Mouse (Mus musculus) heart, embryonic 15.5 days (tissue): ENCODE data around the gene Ces2h. TPM values are rescaled to one million over a fixed set of nuclear protein-coding genes. Genes with fewer than 3 reads are reported as not detected.
"Not testable (repeated sequence)": the region's sequence is repeated elsewhere in the genome, so short reads cannot be mapped to it uniquely, and the experiment has no call there.

Experiments
- ATAC-seq: fragments of 200-750 bp; cut with Nextera tagmentation; replicated peaks from 2 replicates; pipeline ENCODE4 v1.8.0; 2017; ENCODE audit warnings: low read depth, moderate TSS enrichment; ENCODE audit not compliant: insufficient number of reproducible peaks, insufficient read depth, low FRiP score
- H3K27ac ChIP-seq: fragments of 300-500 bp; sonication (generic); 2 replicates; pipeline ENCODE4 v1.5.1; 2015; ENCODE audit warnings: mild to moderate bottlenecking, inconsistent platforms
- H3K27me3 ChIP-seq: fragments of 300-500 bp; sonication (generic); 2 replicates; pipeline ENCODE4 v1.6.1; 2015; ENCODE audit warnings: inconsistent platforms
- H3K36me3 ChIP-seq: fragments of 300-500 bp; sonication (generic); 2 replicates; pipeline ENCODE4 v1.6.1; 2015; ENCODE audit warnings: mild to moderate bottlenecking, inconsistent platforms
- H3K4me1 ChIP-seq: fragments of 300-500 bp; sonication (generic); replicated peaks from 2 replicates; pipeline ENCODE4 v1.6.1; 2015; ENCODE audit warnings: inconsistent platforms
- H3K4me2 ChIP-seq: fragments of 300-500 bp; sonication (generic); 2 replicates; pipeline ENCODE4 v1.6.1; 2015; ENCODE audit warnings: inconsistent platforms, mild to moderate bottlenecking, moderate library complexity
- H3K4me3 ChIP-seq: fragments of 300-500 bp; sonication (generic); 2 replicates; pipeline ENCODE4 v1.5.1; 2015; ENCODE audit warnings: mild to moderate bottlenecking, inconsistent platforms
- H3K9ac ChIP-seq: fragments of 300-500 bp; sonication (generic); 2 replicates; pipeline ENCODE4 v1.6.1; 2015; ENCODE audit warnings: mild to moderate bottlenecking, inconsistent platforms
- H3K9me3 ChIP-seq: fragments of 300-500 bp; sonication (generic); replicated peaks from 2 replicates; pipeline ENCODE4 v1.6.1; 2016; ENCODE audit warnings: inconsistent platforms
- WGBS: fragments of 180-500 bp; shearing (Covaris S2); methylation state at CpG from one replicate; pipeline ENCODE4 v1.1.7; 2015; ENCODE audit warnings: mixed read lengths; 5-methylcytosine and 5-hydroxymethylcytosine counted together
- polyA plus RNA-seq: library from polyadenylated mRNA; unstranded; fragments of >200 nt; fragmentation: Nextera tagmentation; extraction: Ambion mirVana; gene quantifications from 2 replicates; pipeline ENCODE4 v1.2.1, GENCODE M21; 2015

The Ces2h gene
- polyA plus RNA-seq, 1 experiment from 2014 or later = not detected

DNA sequence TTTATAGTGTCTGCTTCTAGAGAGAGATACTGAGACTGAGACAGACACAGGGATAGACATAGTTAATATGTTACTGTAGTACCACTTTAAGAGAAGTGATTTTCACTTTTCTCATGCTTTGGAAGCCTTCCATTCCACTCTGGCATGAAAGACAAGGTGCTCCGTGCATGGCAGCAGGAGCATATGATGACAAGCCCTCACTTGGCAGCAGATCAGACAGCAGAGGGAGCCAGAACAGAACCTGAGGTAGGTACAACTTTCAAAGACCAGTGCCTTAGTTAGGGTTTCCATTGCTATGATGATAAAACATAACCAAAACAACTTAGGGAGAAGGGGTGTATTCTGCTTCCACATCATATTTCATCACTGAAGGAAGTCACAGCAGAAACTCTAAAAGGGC is 22.4 kb downstream of the Ces2h start:
- ATAC-seq = no peak
- Histone ChIP-seq H3K36me3 (no peaks in the 10 kb centered on the region), H3K27me3 (no peaks in the 10 kb centered on the region), H3K9me3 (no peaks in the 10 kb centered on the region), H3K4me1 (no peaks in the 10 kb centered on the region), H3K4me2 (no peak overlapping the region), H3K27ac (no peak overlapping the region), H3K4me3 (no peak overlapping the region), H3K9ac (no peak overlapping the region)
- WGBS = 37% methylated on average over 1 of the region's 1 CpGs

DNA sequence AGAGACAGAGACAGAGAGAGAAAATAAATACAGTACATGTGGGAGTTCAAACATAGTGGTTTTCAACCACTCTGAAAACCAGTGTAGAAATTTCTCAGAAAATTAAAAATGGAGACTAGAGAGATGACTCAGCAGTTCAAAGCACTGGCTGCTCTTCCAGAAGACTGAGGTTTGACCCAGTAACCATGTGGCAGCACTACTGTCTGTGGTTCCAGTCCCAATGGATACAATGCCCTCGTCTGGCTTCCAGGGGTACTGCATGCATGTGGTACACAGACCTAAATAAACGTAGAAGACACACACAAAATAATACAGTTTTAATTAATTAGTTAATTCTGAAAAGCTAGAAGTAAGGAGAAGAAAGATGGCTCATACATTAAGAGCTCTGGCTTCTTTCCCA is 24.4 kb downstream of the Ces2h start:
- ATAC-seq = no peak
- H3K9ac ChIP-seq = no peak overlapping the region
- no peak overlapping the region for H3K27ac ChIP-seq
- no peaks in the 10 kb centered on the region for H3K4me1 ChIP-seq
- H3K27me3 ChIP-seq = no peaks in the 10 kb centered on the region
- no peaks in the 10 kb centered on the region for H3K9me3 ChIP-seq
- 59% methylated on average over 2 of the region's 2 CpGs for WGBS
- no peaks in the 10 kb centered on the region for H3K36me3 ChIP-seq
- no peak overlapping the region for H3K4me2 ChIP-seq
- H3K4me3 ChIP-seq = no peak overlapping the region

- H3K9me3 ChIP-seq = no peaks in the 10 kb centered on the region
- H3K27me3 ChIP-seq = no peaks in the 10 kb centered on the region
- H3K27ac ChIP-seq = no peak overlapping the region
- no peak overlapping the region for H3K9ac ChIP-seq
- 57% methylated on average over 1 of the region's 1 CpGs for WGBS
- no peak overlapping the region for H3K4me2 ChIP-seq
- H3K4me3 ChIP-seq = no peak overlapping the region
- H3K4me1 ChIP-seq = no peaks in the 10 kb centered on the region
- no peaks in the 10 kb centered on the region for H3K36me3 ChIP-seq
- no peak for ATAC-seq
Measured at GRCm38 (mm10) chr8:105043510-105043909, 42.9 kb downstream of the Ces2h start.

GRCm38 (mm10) chr8:105045824-105046401 is 45.3 kb downstream of the Ces2h start:
- whole genome bisulfite sequencing = 77% methylated on average over 3 of the region's 3 CpGs

DNA sequence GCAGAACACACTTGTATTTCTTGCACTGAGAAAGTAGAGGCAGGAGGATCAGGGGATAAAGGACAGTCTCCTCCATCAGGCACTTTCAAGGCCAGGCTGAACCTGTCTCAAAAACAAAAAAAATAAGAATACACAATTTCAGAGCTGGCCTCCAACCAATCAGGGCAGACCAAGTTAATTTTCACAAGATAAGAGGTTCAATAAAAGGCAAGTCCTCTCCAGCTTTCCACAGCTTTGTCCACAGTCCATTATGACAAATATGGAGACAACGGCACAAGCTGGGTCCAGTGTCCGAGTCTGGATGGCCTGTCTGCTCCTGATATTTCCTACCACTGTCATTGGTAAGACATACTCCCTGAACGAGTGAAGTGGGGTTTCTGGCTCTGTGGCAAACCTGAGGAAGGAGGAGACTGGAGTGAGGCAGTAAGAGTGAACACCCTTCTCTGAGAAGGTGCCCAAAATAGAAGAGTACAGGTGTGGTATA is 47.8 kb downstream of the Ces2h start, which contains the start of gene Ces3a:
Gene Ces3a (plus strand): TSS at position 231 of the 484 bp plus-strand sequence.
- WGBS = 66% methylated on average over 3 of the region's 3 CpGs
- Histone ChIP-seq H3K4me1 (no peaks in the 10 kb centered on the region), H3K36me3 (no peaks in the 10 kb centered on the region), H3K9ac (no peak within 1 kb of the TSS), H3K9me3 (no peaks in the 10 kb centered on the region), H3K27me3 (no peaks in the 10 kb centered on the region), H3K4me3 (no peak within 1 kb of the TSS), H3K4me2 (no peak within 1 kb of the TSS), H3K27ac (no peak within 1 kb of the TSS)
- ATAC-seq = no peak

More at GRCm38 (mm10) chr8:105045824-105046401, 45.3 kb downstream of the Ces2h start:
- H3K27ac ChIP-seq = no peak overlapping the region
- H3K36me3 ChIP-seq = no peaks in the 10 kb centered on the region
- H3K4me3 ChIP-seq = no peak overlapping the region
- no peaks in the 10 kb centered on the region for H3K27me3 ChIP-seq
- no peaks in the 10 kb centered on the region for H3K9me3 ChIP-seq
- H3K9ac ChIP-seq = no peak overlapping the region
- ATAC-seq = no peak
- H3K4me1 ChIP-seq = no peaks in the 10 kb centered on the region
- H3K4me2 ChIP-seq = no peak overlapping the region

DNA sequence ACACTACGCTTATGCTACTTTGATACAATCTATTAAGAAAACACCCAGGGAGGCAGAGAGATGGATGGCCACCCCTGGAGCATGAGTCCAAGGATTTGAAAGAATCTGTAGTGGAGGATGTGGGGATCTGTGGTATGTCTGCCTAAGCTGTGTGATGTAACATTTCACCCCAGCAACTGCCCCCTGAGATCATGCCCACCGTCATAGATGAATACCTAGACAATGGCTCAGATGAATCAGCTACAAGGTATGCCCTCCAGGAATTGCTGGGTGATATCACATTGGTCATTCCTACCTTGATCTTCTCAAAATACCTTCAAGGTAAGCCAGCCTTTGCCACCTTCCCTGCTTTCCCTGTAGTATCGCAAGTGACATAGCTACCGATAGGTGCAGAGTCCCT is 55.6 kb downstream of the Ces2h start:
- no peak overlapping the region for H3K9ac ChIP-seq
- no peaks in the 10 kb centered on the region for H3K4me1 ChIP-seq
- H3K36me3 ChIP-seq = no peaks in the 10 kb centered on the region
- no peaks in the 10 kb centered on the region for H3K27me3 ChIP-seq
- no peak overlapping the region for H3K4me3 ChIP-seq
- H3K4me2 ChIP-seq = no peak overlapping the region
- WGBS = 92% methylated on average over 4 of the region's 4 CpGs
- no peak overlapping the region for H3K27ac ChIP-seq
- H3K9me3 ChIP-seq = no peaks in the 10 kb centered on the region
- ATAC-seq = no peak

DNA sequence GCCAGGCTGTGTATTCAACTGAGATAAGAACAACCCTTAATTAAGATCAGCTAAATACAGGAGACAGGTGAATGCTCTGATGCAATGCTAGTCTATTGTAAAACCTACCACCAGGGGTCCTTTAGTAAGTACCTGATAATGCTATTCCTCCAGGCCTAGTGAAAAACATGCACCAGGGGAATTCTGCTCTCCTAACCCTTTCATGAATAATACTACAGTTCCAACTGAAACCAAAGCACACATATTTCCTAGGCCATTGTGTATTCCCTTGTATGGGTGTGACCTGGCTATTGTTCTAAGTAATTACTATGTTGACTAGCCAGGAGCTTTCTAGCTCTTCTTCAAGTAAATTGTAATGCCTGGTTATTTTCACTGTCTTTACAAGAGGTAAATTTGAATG is 59.4 kb downstream of the Ces2h start:
- no peak overlapping the region for H3K27ac ChIP-seq
- H3K27me3 ChIP-seq = no peaks in the 10 kb centered on the region
- no peak overlapping the region for H3K9ac ChIP-seq
- H3K4me3 ChIP-seq = no peak overlapping the region
- no peak overlapping the region for H3K4me2 ChIP-seq
- ATAC-seq = no peak
- no peaks in the 10 kb centered on the region for H3K9me3 ChIP-seq
- no peaks in the 10 kb centered on the region for H3K4me1 ChIP-seq
- no peaks in the 10 kb centered on the region for H3K36me3 ChIP-seq

DNA sequence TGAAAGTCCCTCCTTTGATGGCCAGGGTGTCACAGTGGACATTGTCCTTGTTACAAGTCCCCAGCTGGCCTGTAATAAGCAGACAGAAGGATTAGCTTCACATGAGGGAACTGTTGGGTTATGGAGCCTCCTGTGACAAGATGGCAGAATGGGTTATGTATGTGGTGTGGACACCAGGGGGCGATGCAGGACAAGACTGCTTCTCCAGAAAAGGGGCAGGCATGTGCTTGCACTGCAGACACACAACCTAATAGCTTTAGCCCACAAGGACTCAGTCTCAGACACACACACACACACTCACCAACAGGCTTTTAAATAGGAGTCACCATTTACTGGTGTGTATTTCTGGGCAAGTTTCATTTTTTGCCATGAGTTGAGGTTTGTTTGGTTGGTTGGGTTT is 66.1 kb downstream of the Ces2h start:
- WGBS = 0% methylated on average over 1 of the region's 1 CpGs
- no peak overlapping the region for H3K4me2 ChIP-seq
- H3K27me3 ChIP-seq = no peaks in the 10 kb centered on the region
- no peak for ATAC-seq
- H3K27ac ChIP-seq = no peak overlapping the region
- no peak overlapping the region for H3K9ac ChIP-seq
- no peaks in the 10 kb centered on the region for H3K36me3 ChIP-seq
- H3K4me3 ChIP-seq = no peak overlapping the region
- H3K4me1 ChIP-seq = no peaks in the 10 kb centered on the region
- H3K9me3 ChIP-seq = no peaks in the 10 kb centered on the region

DNA sequence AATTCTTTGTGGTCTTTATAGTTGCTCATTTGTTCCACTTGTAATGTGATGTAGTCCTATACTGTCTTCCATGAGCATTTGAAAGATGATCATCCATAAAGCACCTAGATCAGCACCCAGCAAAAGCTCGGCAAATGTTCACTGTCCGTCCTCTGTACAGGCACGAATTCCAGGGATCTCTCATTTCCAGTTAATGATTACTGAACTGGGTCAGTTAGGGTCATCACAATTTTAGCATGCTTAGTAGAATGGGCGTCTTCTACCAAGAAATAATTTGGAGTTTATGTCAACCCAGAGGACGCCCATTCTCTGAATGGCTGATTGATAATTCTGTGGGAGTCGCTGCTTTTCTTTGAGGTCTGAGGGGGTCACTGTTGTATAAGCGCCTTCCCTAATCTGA is 67.3 kb downstream of the Ces2h start:
- H3K27me3 ChIP-seq, H3K4me1 ChIP-seq, H3K4me2 ChIP-seq, H3K4me3 ChIP-seq, H3K9ac ChIP-seq, H3K36me3 ChIP-seq, H3K27ac ChIP-seq, ATAC-seq, H3K9me3 ChIP-seq: not testable (repeated sequence)
- WGBS = 60% methylated on average over 7 of the region's 7 CpGs

DNA sequence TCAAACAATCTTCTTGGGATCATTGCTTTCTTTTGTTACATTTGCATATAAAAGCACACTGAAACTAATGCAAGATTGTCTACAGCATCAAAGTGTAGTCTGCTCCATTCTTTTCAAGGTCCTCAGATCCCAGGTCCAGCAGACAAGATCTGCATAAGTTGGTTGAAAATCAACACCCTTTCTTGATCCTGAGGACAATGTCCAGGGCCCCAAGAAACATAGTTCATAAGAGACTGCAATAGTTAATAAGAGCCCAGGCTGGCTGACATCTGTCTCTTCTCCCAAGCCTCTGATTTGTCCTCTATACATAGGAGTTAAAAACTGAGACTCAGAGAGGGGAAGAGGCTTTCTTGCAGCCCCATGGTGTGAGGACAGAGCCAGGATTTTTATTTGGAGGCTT is 68.3 kb downstream of the Ces2h start:
- Histone ChIP-seq H3K27me3 (no peaks in the 10 kb centered on the region), H3K36me3 (no peaks in the 10 kb centered on the region), H3K27ac (no peak overlapping the region), H3K4me2 (no peak overlapping the region), H3K4me3 (no peak overlapping the region), H3K9ac (no peak overlapping the region), H3K9me3 (no peaks in the 10 kb centered on the region), H3K4me1 (no peaks in the 10 kb centered on the region)
- ATAC-seq = no peak
